Mouse (Mus musculus): ENCODE results near the gene Gm6096.

- no peak for TF ChIP-seq POLR2A (IDR thresholded peaks at IDR 0.05; ENCODE audit: borderline replicate concordance, extremely low read depth, insufficient read depth, insufficient read length, poor library complexity, severe bottlenecking)
- no peak for TF ChIP-seq CTCF (IDR thresholded peaks at IDR 0.05; ENCODE audit: borderline replicate concordance, extremely low read depth, insufficient read depth, insufficient read length)
Measured at GRCm38 (mm10) chr7:34250738-34251137, at the start of gene Gm6096.

Measured in brain, embryonic 14.5 days (tissue).